Mouse (Mus musculus): ENCODE data around the gene Kcnk3. TPM values are rescaled to one million over a fixed set of nuclear protein-coding genes. Genes with fewer than 3 reads are reported as not detected.

The Kcnk3 gene
- total RNA-seq, 1 experiment: 0.31 TPM

DNA sequence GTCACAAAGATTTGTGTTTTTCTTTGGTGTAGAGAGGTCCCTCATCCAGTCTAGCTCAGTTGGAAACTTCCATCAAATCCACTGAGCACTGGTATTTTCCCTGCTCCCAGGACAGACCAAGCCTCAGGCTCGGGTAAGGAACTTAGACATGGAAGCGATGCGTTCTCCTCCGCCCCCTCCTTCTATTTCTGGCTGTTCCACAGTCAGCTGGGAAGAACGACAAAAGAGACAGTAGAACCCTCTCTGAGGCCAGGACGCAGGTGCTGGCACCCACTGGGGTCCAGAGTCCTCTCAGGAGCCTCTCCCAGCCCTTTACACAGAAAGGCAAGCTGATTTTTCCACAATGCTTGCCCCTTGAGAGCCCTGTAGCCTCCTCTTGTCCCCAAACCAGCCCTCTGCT, 42.4 kb downstream of the Kcnk3 start:
- H3K27ac ChIP-seq (ENCODE audit: insufficient read depth, low read depth, low read length, poor library complexity, severe bottlenecking): no peak overlapping the region
- DNase-seq (ENCODE audit: low read depth, low spot score): no peak
- no peak for TF ChIP-seq ZNF384 (IDR thresholded peaks at IDR 0.05; ENCODE audit: low read depth, low read length)
- no peak for TF ChIP-seq HCFC1 (IDR thresholded peaks at IDR 0.05; ENCODE audit: borderline replicate concordance, insufficient read depth, low read length)
- TF ChIP-seq CHD2 (IDR thresholded peaks at IDR 0.05; ENCODE audit: low read depth, low read length): no peak
- no peak for TF ChIP-seq ZC3H11A (IDR thresholded peaks at IDR 0.05; ENCODE audit: borderline replicate concordance, low read depth, low read length)
- no peak for TF ChIP-seq MAFK (IDR thresholded peaks at IDR 0.05; ENCODE audit: insufficient read depth, low read depth, low read length)
- no peaks in the 10 kb centered on the region for H3K36me3 ChIP-seq (ENCODE audit: control insufficient read depth, insufficient read depth, low read length, poor library complexity, severe bottlenecking)
- H3K4me1 ChIP-seq (ENCODE audit: control insufficient read depth in 2 of 2, insufficient read depth in 2 of 2, low read length in 2 of 2, poor library complexity in 1 of 2): no peaks in the 10 kb centered on the region
- H3K9me3 ChIP-seq (ENCODE audit: control insufficient read depth, insufficient read depth, low read depth, low read length): 0 out of 2 replicates have a peak, but pooled peaks cover 1% of the 10 kb centered on the region
- in situ Hi-C loops (cut with MboI; ENCODE audit: low sequenced_read_pairs in 2 of 2, unreplicated experiment in 2 of 2): no loop called here
- H3K9ac ChIP-seq (ENCODE audit: insufficient read depth, low read depth, low read length, poor library complexity, severe bottlenecking): no peak overlapping the region
- H3K4me3 ChIP-seq (ENCODE audit: insufficient read depth in 1 of 2, low read depth in 1 of 2, low read length in 2 of 2, poor library complexity in 1 of 2, severe bottlenecking in 1 of 2): no peak overlapping the region

GRCm38 (mm10) chr5:30632134-30632533, 44.2 kb downstream of the Kcnk3 start:
- Histone ChIP-seq H3K27ac (ENCODE audit: insufficient read depth, low read depth, low read length, poor library complexity, severe bottlenecking) (no peak overlapping the region), H3K4me1 (ENCODE audit: control insufficient read depth in 2 of 2, insufficient read depth in 2 of 2, low read length in 2 of 2, poor library complexity in 1 of 2) (no peaks in the 10 kb centered on the region), H3K36me3 (ENCODE audit: control insufficient read depth, insufficient read depth, low read length, poor library complexity, severe bottlenecking) (no peaks in the 10 kb centered on the region), H3K9ac (ENCODE audit: insufficient read depth, low read depth, low read length, poor library complexity, severe bottlenecking) (no peak overlapping the region), H3K4me3 (ENCODE audit: insufficient read depth in 1 of 2, low read depth in 1 of 2, low read length in 2 of 2, poor library complexity in 1 of 2, severe bottlenecking in 1 of 2) (no peak overlapping the region), H3K9me3 (ENCODE audit: control insufficient read depth, insufficient read depth, low read depth, low read length) (0 out of 2 replicates have a peak, but pooled peaks cover 1% of the 10 kb centered on the region)
- in situ Hi-C loops (cut with MboI; ENCODE audit: low sequenced_read_pairs in 2 of 2, unreplicated experiment in 2 of 2): no loop called here
- TF ChIP-seq MAFK (IDR thresholded peaks at IDR 0.05; ENCODE audit: insufficient read depth, low read depth, low read length) (no peak), ZNF384 (IDR thresholded peaks at IDR 0.05; ENCODE audit: low read depth, low read length) (no peak), CHD2 (IDR thresholded peaks at IDR 0.05; ENCODE audit: low read depth, low read length) (no peak), ZC3H11A (IDR thresholded peaks at IDR 0.05; ENCODE audit: borderline replicate concordance, low read depth, low read length) (no peak), HCFC1 (IDR thresholded peaks at IDR 0.05; ENCODE audit: borderline replicate concordance, insufficient read depth, low read length) (no peak)
- DNase-seq (ENCODE audit: low read depth, low spot score): no peak

GRCm38 (mm10) chr5:30636994-30637393, 49.0 kb downstream of the Kcnk3 start:
- H3K4me3 ChIP-seq (ENCODE audit: insufficient read depth in 1 of 2, low read depth in 1 of 2, low read length in 2 of 2, poor library complexity in 1 of 2, severe bottlenecking in 1 of 2): no peak overlapping the region
- H3K4me1 ChIP-seq (ENCODE audit: control insufficient read depth in 2 of 2, insufficient read depth in 2 of 2, low read length in 2 of 2, poor library complexity in 1 of 2): no peaks in the 10 kb centered on the region
- in situ Hi-C loops (cut with MboI; ENCODE audit: low sequenced_read_pairs in 2 of 2, unreplicated experiment in 2 of 2): loop anchor here in 1 of 2 experiments (5.0 kb wide), 2 partner anchors 120 to 215 kb away; no protein-coding TSS in a partner anchor
- no peaks in the 10 kb centered on the region for H3K36me3 ChIP-seq (ENCODE audit: control insufficient read depth, insufficient read depth, low read length, poor library complexity, severe bottlenecking)
- DNase-seq (ENCODE audit: low read depth, low spot score): no peak
- no peak overlapping the region for H3K27ac ChIP-seq (ENCODE audit: insufficient read depth, low read depth, low read length, poor library complexity, severe bottlenecking)
- no peaks in the 10 kb centered on the region for H3K9me3 ChIP-seq (ENCODE audit: control insufficient read depth, insufficient read depth, low read depth, low read length)
- H3K9ac ChIP-seq (ENCODE audit: insufficient read depth, low read depth, low read length, poor library complexity, severe bottlenecking): no peak overlapping the region
- TF ChIP-seq ZNF384 (IDR thresholded peaks at IDR 0.05; ENCODE audit: low read depth, low read length) (no peak), CHD2 (IDR thresholded peaks at IDR 0.05; ENCODE audit: low read depth, low read length) (no peak), MAFK (IDR thresholded peaks at IDR 0.05; ENCODE audit: insufficient read depth, low read depth, low read length) (no peak), HCFC1 (IDR thresholded peaks at IDR 0.05; ENCODE audit: borderline replicate concordance, insufficient read depth, low read length) (no peak), ZC3H11A (IDR thresholded peaks at IDR 0.05; ENCODE audit: borderline replicate concordance, low read depth, low read length) (no peak)

GRCm38 (mm10) chr5:30638041-30638440, 50.1 kb downstream of the Kcnk3 start:
- Histone ChIP-seq H3K4me1 (ENCODE audit: control insufficient read depth in 2 of 2, insufficient read depth in 2 of 2, low read length in 2 of 2, poor library complexity in 1 of 2) (no peaks in the 10 kb centered on the region), H3K27ac (ENCODE audit: insufficient read depth, low read depth, low read length, poor library complexity, severe bottlenecking) (no peak overlapping the region), H3K9ac (ENCODE audit: insufficient read depth, low read depth, low read length, poor library complexity, severe bottlenecking) (no peak overlapping the region), H3K36me3 (ENCODE audit: control insufficient read depth, insufficient read depth, low read length, poor library complexity, severe bottlenecking) (no peaks in the 10 kb centered on the region), H3K9me3 (ENCODE audit: control insufficient read depth, insufficient read depth, low read depth, low read length) (no peaks in the 10 kb centered on the region), H3K4me3 (ENCODE audit: insufficient read depth in 1 of 2, low read depth in 1 of 2, low read length in 2 of 2, poor library complexity in 1 of 2, severe bottlenecking in 1 of 2) (no peak overlapping the region)
- DNase-seq (ENCODE audit: low read depth, low spot score): no peak
- in situ Hi-C loops (cut with MboI; ENCODE audit: low sequenced_read_pairs in 2 of 2, unreplicated experiment in 2 of 2): loop anchor here in 1 of 2 experiments (5.0 kb wide), 2 partner anchors 121 to 216 kb away; no protein-coding TSS in a partner anchor
- no peak for TF ChIP-seq MAFK (IDR thresholded peaks at IDR 0.05; ENCODE audit: insufficient read depth, low read depth, low read length)
- peak; percentile 91; the same call in 1 of the 2 replicates for TF ChIP-seq ZC3H11A (IDR thresholded peaks at IDR 0.05; ENCODE audit: borderline replicate concordance, low read depth, low read length)
- TF ChIP-seq CHD2 (IDR thresholded peaks at IDR 0.05; ENCODE audit: low read depth, low read length): no peak
- TF ChIP-seq ZNF384 (IDR thresholded peaks at IDR 0.05; ENCODE audit: low read depth, low read length): no peak
- no peak for TF ChIP-seq HCFC1 (IDR thresholded peaks at IDR 0.05; ENCODE audit: borderline replicate concordance, insufficient read depth, low read length)
